Mouse (Mus musculus) heart, embryonic 10.5 days (tissue): ENCODE measurements around the gene Bcl10. TPM values are rescaled to one million over a fixed set of nuclear protein-coding genes. Genes with fewer than 3 reads are reported as not detected.
"Not testable (repeated sequence)": the region's sequence is repeated elsewhere in the genome, so short reads cannot be mapped to it uniquely, and the experiment has no call there.

Source experiments
- DNase-seq: peaks from one replicate; pipeline ENCODE4 v3.0.0-alpha.2; 2017; ENCODE audit warnings: low spot score
- H3K27ac ChIP-seq: fragments of 300-500 bp; sonication (generic); 2 replicates; pipeline ENCODE4 v1.5.1; 2016; ENCODE audit warnings: mild to moderate bottlenecking
- H3K27me3 ChIP-seq: fragments of 300-500 bp; sonication (generic); 2 replicates; pipeline ENCODE4 v1.6.1; 2016; ENCODE audit warnings: mild to moderate bottlenecking; ENCODE audit not compliant: poor library complexity, insufficient read depth, severe bottlenecking
- H3K36me3 ChIP-seq: fragments of 300-500 bp; sonication (generic); 2 replicates; pipeline ENCODE4 v1.6.1; 2016; ENCODE audit warnings: mild to moderate bottlenecking, moderate library complexity
- H3K4me1 ChIP-seq: fragments of 300-500 bp; sonication (generic); 2 replicates; pipeline ENCODE4 v1.6.1; 2016; ENCODE audit warnings: mild to moderate bottlenecking
- H3K4me3 ChIP-seq: fragments of 300-500 bp; sonication (generic); 2 replicates; pipeline ENCODE4 v1.5.1; 2016; ENCODE audit warnings: mild to moderate bottlenecking, moderate library complexity
- H3K9me3 ChIP-seq: fragments of 300-500 bp; sonication (generic); 2 replicates; pipeline ENCODE4 v1.6.1; 2016; ENCODE audit warnings: mild to moderate bottlenecking, moderate library complexity
- WGBS: fragments of 180-500 bp; shearing (Covaris S2); methylation state at CpG from one replicate; pipeline ENCODE4 v1.1.7; 2016; 5-methylcytosine and 5-hydroxymethylcytosine counted together
- polyA plus RNA-seq: library from polyadenylated mRNA; unstranded; fragments of >200 nt; fragmentation: Nextera tagmentation; extraction: Ambion mirVana; gene quantifications from 2 replicates; pipeline ENCODE4 v1.2.1, GENCODE M21; 2016

The Bcl10 gene
- polyA plus RNA-seq, 1 experiment from 2014 or later, result 39.1 TPM

GRCm38 (mm10) chr3:145892451-145892850 lies 30.2 kb upstream of the Bcl10 start:
- no peak overlapping the region for H3K4me3 ChIP-seq
- DNase-seq, result no peak
- no peak overlapping the region for H3K27ac ChIP-seq
- peaks cover 31% of the 10 kb centered on the region for H3K4me1 ChIP-seq
- 73% methylated on average over 3 of the region's 3 CpGs for WGBS
- H3K27me3 ChIP-seq, result no peaks in the 10 kb centered on the region
- no peaks in the 10 kb centered on the region for H3K36me3 ChIP-seq
- no peaks in the 10 kb centered on the region for H3K9me3 ChIP-seq

GRCm38 (mm10) chr3:145894131-145894530 lies 28.5 kb upstream of the Bcl10 start:
- peaks cover 35% of the 10 kb centered on the region for H3K4me1 ChIP-seq
- H3K36me3 ChIP-seq, result no peaks in the 10 kb centered on the region
- no peak overlapping the region for H3K4me3 ChIP-seq
- no peak for DNase-seq
- H3K27me3 ChIP-seq, result no peaks in the 10 kb centered on the region
- 81% methylated on average over 12 of the region's 12 CpGs for WGBS
- no peak overlapping the region for H3K27ac ChIP-seq
- H3K9me3 ChIP-seq, result no peaks in the 10 kb centered on the region

- H3K27ac ChIP-seq, result peak overlapping the region; percentile 74; the same call in 1 of the 2 replicates
- 43% methylated on average over 11 of the region's 11 CpGs for WGBS
- DNase-seq, result peak; percentile 79
- no peaks in the 10 kb centered on the region for H3K36me3 ChIP-seq
- H3K4me1 ChIP-seq, result peaks cover 33% of the 10 kb centered on the region
- H3K27me3 ChIP-seq, result no peaks in the 10 kb centered on the region
- H3K9me3 ChIP-seq, result no peaks in the 10 kb centered on the region
- no peak overlapping the region for H3K4me3 ChIP-seq
These were observed 24.9 kb upstream of the Bcl10 start for GRCm38 (mm10) chr3:145897749-145898148.

GRCm38 (mm10) chr3:145899832-145900231 lies 22.8 kb upstream of the Bcl10 start:
- Histone ChIP-seq H3K4me3 (no peak overlapping the region), H3K27me3 (no peaks in the 10 kb centered on the region), H3K9me3 (no peaks in the 10 kb centered on the region), H3K4me1 (peaks cover 33% of the 10 kb centered on the region), H3K27ac (peak overlapping the region; percentile 75), H3K36me3 (no peaks in the 10 kb centered on the region)
- WGBS, result 66% methylated on average over 8 of the region's 8 CpGs
- no peak for DNase-seq

GRCm38 (mm10) chr3:145903530-145903929 lies 19.1 kb upstream of the Bcl10 start:
- Histone ChIP-seq H3K4me3 (no peak overlapping the region), H3K9me3 (no peaks in the 10 kb centered on the region), H3K36me3 (no peaks in the 10 kb centered on the region), H3K27me3 (no peaks in the 10 kb centered on the region), H3K4me1 (peaks cover 18% of the 10 kb centered on the region), H3K27ac (no peak overlapping the region)
- 92% methylated on average over 8 of the region's 8 CpGs for WGBS
- DNase-seq, result no peak

- Histone ChIP-seq H3K4me1 (peaks cover 10% of the 10 kb centered on the region), H3K36me3 (no peaks in the 10 kb centered on the region), H3K4me3 (peak overlapping the region; percentile 29; the same call in 1 of the 2 replicates), H3K9me3 (no peaks in the 10 kb centered on the region), H3K27me3 (no peaks in the 10 kb centered on the region), H3K27ac (peak overlapping the region; percentile 68; the same call in 1 of the 2 replicates)
- 49% methylated on average over 22 of the region's 22 CpGs for WGBS
- peak; percentile 81 for DNase-seq
These were observed 17.5 kb upstream of the Bcl10 start for GRCm38 (mm10) chr3:145904850-145905776.

GRCm38 (mm10) chr3:145906582-145906981 lies 16.0 kb upstream of the Bcl10 start:
- 90% methylated on average over 9 of the region's 9 CpGs for WGBS
- no peak for DNase-seq
- Histone ChIP-seq H3K36me3 (no peaks in the 10 kb centered on the region), H3K27me3 (no peaks in the 10 kb centered on the region), H3K4me1 (peaks cover 8% of the 10 kb centered on the region; the same call in 1 of the 2 replicates), H3K4me3 (no peak overlapping the region), H3K9me3 (no peaks in the 10 kb centered on the region), H3K27ac (no peak overlapping the region)

- no peak overlapping the region for H3K4me3 ChIP-seq
- WGBS, result 88% methylated on average over 7 of the region's 7 CpGs
- H3K27me3 ChIP-seq, result no peaks in the 10 kb centered on the region
- no peaks in the 10 kb centered on the region for H3K36me3 ChIP-seq
- DNase-seq, result no peak
- H3K9me3 ChIP-seq, result no peaks in the 10 kb centered on the region
- H3K27ac ChIP-seq, result no peak overlapping the region
- H3K4me1 ChIP-seq, result peaks cover 25% of the 10 kb centered on the region
These were observed 10.1 kb upstream of the Bcl10 start for GRCm38 (mm10) chr3:145912512-145912911.

- Histone ChIP-seq H3K4me1 (peaks cover 25% of the 10 kb centered on the region), H3K9me3 (no peaks in the 10 kb centered on the region), H3K4me3 (no peak overlapping the region), H3K27me3 (no peaks in the 10 kb centered on the region), H3K36me3 (no peaks in the 10 kb centered on the region), H3K27ac (no peak overlapping the region)
- WGBS, result 71% methylated on average over 6 of the region's 6 CpGs
- DNase-seq, result no peak
These were observed 9.3 kb upstream of the Bcl10 start for GRCm38 (mm10) chr3:145913263-145913662.

GRCm38 (mm10) chr3:145913942-145914341 lies 8.7 kb upstream of the Bcl10 start:
- H3K36me3 ChIP-seq, result not testable (repeated sequence)

GRCm38 (mm10) chr3:145916374-145916773 lies 6.2 kb upstream of the Bcl10 start:
- no peak for DNase-seq
- H3K36me3 ChIP-seq, result no peaks in the 10 kb centered on the region
- 88% methylated on average over 5 of the region's 5 CpGs for WGBS
- no peak overlapping the region for H3K27ac ChIP-seq
- no peaks in the 10 kb centered on the region for H3K27me3 ChIP-seq
- peaks cover 17% of the 10 kb centered on the region; the same call in 1 of the 2 replicates for H3K4me1 ChIP-seq
- H3K9me3 ChIP-seq, result no peaks in the 10 kb centered on the region
- H3K4me3 ChIP-seq, result no peak overlapping the region

More at GRCm38 (mm10) chr3:145913942-145914341, 8.7 kb upstream of the Bcl10 start:
- H3K4me1 ChIP-seq, result peaks cover 25% of the 10 kb centered on the region
- DNase-seq, H3K27ac ChIP-seq, H3K9me3 ChIP-seq, H3K4me3 ChIP-seq, H3K27me3 ChIP-seq: not testable (repeated sequence)
- 65% methylated on average over 7 of the region's 7 CpGs for WGBS

GRCm38 (mm10) chr3:145916826-145917225 lies 5.8 kb upstream of the Bcl10 start:
- DNase-seq, result no peak
- Histone ChIP-seq H3K27ac (no peak overlapping the region), H3K27me3 (no peaks in the 10 kb centered on the region), H3K4me1 (peaks cover 17% of the 10 kb centered on the region; the same call in 1 of the 2 replicates), H3K4me3 (no peak overlapping the region), H3K9me3 (no peaks in the 10 kb centered on the region), H3K36me3 (no peaks in the 10 kb centered on the region)
- 64% methylated on average over 4 of the region's 4 CpGs for WGBS

GRCm38 (mm10) chr3:145922971-145923370 lies 367 bp downstream of the Bcl10 start:
- H3K36me3 ChIP-seq, result peaks cover 5% of the 10 kb centered on the region; the same call in 1 of the 2 replicates
- no peaks in the 10 kb centered on the region for H3K27me3 ChIP-seq
- peaks cover 28% of the 10 kb centered on the region; the same call in 1 of the 2 replicates for H3K4me1 ChIP-seq
- no peak for DNase-seq
- no peak overlapping the region for H3K4me3 ChIP-seq
- no peaks in the 10 kb centered on the region for H3K9me3 ChIP-seq
- H3K27ac ChIP-seq, result peak overlapping the region; percentile 96; the same call in 1 of the 2 replicates
- WGBS, result 53% methylated on average over 3 of the region's 3 CpGs
